Mouse (Mus musculus): ENCODE results near the gene Sept4. TPM values are rescaled to one million over a fixed set of nuclear protein-coding genes. Genes with fewer than 3 reads are reported as not detected.

The Sept4 gene
- 1.0 TPM in 1 of 2 replicates, not detected in the other for total RNA-seq (2015)
- 0.26 and 4.6 TPM in 2 replicates for total RNA-seq (2017)

DNA sequence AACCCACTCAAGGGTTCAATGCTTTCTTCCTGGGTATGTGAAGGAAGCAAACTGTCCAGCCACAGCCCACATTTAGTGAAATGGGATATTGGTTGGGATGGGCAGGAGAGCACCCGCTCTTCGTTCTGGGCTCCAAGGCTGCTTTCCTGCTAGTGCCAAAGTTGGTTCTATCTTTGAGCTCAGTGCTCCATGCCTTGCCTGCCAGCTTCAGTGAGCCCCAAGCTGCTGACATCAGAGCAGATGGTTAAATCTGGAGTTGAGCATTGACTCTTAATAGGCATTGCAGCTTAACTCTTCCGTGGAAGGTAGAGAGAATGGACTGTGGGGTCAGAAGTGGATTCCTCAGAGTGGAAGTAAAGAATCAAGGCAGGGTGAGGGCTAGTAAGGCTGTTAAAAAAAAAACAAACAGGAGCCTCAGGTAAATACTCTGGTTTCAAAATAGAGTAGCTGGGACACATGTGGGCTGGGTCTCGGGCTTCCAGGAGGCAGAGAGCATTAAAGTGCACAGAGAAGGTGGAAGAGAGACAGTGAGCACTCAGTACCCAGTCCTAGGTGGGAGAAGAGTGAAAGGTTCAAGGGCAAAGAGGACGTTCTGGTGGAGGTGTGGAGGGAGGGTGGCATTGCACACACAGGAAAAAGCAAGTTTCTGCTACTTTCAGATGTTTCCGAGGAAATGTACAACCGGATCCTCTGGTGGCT is at the start of gene Sept4:
Gene Sept4 (plus strand): TSS at position 649 of the 699 bp plus-strand sequence.
- ATAC-seq (ENCODE audit: poor library complexity, severe bottlenecking) = no peak

DNA sequence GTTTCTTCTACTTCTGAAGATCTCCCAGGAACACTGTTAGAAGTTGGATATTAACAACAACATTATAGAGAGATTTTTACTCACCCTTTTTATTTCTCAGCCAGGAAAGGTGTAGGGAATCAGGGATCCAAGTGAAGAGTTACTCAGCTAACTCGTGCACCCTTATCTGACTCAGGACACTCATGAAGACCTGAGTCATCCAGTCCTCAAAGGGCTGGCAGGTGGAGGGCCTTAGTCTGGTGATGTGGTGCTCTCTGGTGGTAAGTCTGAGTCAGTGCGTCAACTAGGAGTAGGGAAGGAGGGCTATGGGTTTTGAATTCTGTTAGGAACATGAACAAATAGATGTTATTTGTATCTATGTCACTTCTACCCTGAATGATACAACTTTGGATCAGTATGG is 49.4 kb upstream of the Sept4 start:
- ATAC-seq (ENCODE audit: poor library complexity, severe bottlenecking) = peak; percentile 92

DNA sequence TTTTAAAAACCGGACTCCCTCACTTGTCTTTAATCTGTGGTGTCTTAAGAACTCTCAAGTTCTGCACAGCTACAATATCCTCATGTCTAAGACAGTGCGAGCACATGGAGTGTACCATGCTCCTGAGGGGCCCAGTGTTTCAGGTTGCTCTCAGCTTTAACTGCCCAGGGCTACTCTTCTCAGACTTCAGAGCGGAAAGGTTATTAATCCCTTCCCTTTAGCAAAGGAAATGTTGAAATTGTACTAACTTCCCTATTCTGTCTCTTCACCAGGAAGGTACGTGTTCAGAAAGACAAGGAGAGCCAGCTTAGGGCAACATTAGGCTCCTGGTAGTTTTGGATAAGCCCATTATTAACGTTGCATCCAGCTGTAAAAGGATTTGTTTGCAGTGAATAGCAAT is 45.2 kb upstream of the Sept4 start:
- ATAC-seq (ENCODE audit: poor library complexity, severe bottlenecking) = peak; percentile 59

DNA sequence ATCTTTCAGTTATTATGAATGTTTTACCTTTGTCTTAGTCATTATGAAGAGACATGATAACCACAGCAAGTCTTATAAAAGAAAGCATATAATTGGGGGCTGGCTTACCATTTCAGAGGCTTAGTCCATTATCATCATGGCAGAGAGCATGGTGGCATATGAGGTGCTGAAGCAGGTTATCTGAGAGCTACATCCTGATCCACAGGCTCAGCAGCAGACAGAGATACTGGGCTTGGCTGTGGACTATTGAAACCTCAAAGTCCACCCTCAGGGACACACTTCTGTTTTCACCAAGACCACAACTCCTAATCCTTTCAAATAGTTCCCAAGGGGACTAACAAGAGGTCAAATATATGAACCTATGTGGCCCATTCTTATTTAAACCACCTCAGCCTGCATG is 44.7 kb upstream of the Sept4 start:
- no peak for ATAC-seq (ENCODE audit: poor library complexity, severe bottlenecking)

DNA sequence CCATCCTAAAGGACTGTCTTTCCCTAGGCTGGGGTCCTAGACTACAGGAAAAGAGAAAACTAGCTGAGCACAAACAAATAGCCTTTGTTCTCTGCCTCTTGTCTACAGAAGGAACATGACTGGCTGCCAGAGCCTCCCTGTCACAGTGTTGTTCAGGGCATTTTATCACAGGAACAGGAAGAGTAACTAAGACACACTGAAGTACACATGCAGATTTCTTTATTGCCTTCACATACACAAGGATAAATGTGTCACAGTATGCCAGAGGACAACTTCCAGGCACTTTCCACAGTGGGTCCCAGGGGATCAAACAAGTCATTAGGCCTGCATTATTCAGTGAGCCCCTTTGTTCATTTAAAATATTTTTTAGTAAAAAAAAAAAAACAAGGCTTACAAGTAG is 43.9 kb upstream of the Sept4 start:
- ATAC-seq (ENCODE audit: poor library complexity, severe bottlenecking) = no peak

DNA sequence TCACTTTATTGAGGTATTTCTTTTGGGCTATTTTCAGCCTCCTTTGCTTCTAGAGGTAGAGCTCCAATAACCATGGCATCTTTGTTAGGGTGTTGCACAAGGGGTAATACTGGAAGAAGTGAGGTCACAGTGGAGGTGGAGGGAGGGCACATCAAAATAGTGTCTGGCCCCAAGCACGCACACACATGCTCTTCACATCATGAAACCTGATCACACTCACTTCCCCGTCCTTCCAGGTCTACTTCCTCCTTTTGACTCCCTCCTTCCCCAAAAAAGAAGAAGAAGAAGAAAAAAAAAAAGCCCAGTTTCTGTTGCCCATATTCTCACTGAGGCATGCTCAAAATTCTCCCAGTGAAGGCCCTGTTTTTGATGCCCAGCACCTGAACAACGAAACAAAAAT is 41.3 kb upstream of the Sept4 start:
- peak; percentile 89 for ATAC-seq (ENCODE audit: poor library complexity, severe bottlenecking)

DNA sequence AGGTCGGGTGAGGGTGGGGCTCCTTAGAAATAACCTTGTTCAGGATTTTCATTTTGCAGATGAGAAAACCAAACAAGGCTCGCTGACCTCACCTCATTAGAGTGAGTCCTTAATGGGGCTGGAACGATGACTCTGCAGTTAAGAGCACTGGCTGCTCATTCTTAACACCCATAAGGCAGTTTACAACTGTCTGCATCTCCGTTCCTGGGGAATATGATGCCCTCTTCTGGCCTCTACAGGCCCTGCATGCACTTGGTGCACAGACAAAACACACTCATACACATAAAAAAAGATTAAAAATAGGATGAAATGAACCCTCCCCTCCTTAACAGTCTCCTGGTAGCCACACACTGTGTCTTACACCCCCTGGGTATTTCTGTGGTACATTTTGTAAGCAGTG is 40.7 kb upstream of the Sept4 start:
- ATAC-seq (ENCODE audit: poor library complexity, severe bottlenecking) = peak; percentile 57

DNA sequence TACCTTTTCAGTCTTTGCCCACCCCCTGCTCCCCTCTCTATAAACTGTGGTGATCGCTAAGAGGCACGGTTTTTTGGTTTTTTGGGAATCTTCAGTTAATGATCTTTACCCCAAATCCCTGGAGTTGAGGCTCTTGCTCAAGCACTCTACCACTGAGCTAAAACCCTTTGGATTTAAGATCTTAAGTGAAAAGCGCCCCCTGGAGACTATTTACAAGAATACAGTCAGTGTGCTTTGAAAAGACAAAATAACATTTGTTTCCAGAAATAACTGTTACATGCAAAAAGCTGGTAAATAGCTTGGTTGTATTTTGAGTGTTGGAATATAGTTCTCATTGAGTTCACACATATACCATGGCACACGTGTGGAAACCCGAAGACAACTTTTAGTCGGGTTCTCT is 37.0 kb upstream of the Sept4 start:
- ATAC-seq (ENCODE audit: poor library complexity, severe bottlenecking) = no peak

DNA sequence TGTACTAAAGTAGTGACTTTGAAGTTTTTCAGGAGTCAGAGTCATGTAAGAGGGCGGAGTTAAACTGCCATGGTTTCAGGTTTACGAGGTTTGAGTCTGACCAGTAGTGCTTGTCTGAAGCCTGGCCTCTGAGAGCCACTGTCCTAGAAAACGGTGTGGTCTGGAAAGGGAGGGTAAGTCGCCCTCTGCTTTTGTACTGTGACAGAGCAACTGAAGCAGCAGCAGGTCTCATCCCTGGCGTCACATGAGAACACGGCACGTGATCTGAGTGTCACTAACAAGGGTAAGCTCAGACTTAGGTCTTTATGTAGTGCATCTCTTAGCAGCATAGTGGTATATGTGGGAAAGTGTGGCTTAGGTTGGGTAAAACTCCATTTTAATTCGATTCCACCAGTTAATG is 26.4 kb upstream of the Sept4 start:
- no peak for ATAC-seq (ENCODE audit: poor library complexity, severe bottlenecking)

DNA sequence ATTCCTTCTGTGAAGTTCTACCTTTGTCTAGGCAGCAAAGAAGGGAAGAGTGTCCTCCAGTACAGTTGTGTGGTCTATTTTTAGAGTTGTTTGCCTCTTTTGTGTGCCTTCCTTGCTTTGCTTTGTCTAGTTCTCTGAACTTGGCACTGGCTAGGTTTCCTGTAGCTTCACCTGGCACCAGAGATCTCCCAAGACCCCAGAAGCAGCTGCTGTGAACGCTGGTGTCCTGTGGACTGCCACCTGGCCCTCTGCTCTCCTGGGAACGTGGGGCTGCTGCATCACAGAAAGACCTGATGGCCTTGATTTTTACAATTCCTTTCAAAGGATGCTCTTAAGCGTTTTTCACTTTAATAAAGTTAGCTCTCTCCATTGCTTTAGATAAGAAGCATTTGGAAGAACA is 25.8 kb upstream of the Sept4 start:
- no peak for ATAC-seq (ENCODE audit: poor library complexity, severe bottlenecking)

DNA sequence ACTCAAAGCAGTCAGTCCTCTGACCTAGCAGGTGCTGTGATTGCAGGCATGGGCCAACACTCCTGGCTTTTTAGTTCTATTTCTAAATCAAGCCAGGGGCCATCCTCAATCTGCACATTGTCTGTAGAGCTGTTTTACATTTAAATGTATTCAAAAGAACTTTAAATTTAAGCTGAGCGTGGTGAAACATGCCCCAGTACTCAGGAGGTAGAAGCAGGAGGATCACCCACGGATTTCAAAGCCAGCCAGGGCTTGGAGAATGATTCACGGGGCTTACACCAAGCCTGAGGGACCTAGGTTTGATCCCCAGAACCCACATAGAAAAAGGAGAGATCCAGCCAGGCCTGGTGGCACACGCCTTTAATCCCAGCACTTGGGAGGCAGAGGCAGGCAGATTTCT is 15.4 kb upstream of the Sept4 start:
- ATAC-seq (ENCODE audit: poor library complexity, severe bottlenecking) = no peak

DNA sequence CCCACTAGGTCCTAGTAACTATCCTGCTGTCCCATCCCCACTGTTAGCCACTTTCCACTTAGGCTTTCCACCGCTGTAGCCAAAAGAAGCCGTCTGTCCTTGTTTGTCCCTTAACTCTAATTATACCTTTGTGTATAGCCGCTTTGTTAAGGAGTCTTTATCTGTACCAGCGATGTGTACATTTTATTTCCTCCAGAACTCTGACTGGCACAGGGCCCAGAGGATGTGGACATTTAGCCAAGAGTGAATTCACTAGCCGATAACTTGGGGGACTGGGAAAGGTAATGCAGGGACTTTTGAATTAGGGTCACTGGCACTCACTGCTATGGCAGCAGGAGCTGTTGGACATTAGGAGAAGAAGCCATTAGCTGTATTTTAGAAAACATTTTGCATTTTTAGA is 14.3 kb upstream of the Sept4 start:
- ATAC-seq (ENCODE audit: poor library complexity, severe bottlenecking) = no peak

DNA sequence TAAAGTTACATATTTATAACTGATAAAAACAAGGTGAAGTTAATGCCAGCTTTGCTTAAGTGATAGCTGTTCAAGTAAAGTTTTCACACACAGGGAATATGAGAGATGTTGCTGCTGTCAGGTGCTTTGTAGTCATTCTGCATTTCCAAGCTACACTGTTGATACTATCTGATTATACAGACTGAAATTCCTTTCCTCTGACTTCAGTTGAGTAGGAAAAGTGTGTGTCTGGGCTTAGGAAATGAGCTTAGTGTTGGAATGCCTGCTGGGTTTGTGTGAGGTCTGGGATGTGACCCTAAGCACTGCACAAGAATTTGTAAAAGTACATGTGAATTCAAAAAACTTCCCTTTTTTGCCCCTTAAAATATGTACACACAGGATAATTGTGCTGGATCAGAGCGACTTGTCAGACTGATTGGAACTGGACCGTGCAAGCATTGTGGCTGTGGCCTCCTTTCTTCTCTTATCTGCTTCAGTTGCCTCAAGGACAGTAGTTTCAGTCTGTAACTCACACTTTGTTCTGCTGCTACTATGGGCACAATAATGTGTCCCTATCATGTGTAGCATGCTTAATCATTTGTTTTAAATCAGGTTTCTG is 13.5 kb upstream of the Sept4 start:
- no peak for ATAC-seq (ENCODE audit: poor library complexity, severe bottlenecking)

DNA sequence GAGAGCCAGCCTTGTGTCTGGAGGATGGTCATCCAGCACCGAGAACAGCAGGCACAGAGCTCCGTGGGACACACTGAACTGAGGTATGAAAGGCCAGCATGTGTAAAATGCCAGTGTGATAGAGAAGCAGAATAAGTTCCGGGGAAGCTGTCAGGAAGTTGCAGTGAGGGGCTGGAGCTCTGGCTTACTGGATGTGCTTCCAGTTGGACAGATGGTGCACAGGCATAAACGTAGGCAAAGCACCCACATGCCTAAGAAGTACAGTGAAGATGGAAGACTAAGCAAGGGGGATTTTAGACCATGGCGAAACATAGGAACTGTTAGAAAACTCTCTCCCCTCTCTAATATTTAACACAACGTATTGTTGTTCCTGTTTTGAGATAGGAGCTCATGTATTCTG is 7.5 kb upstream of the Sept4 start:
- no peak for ATAC-seq (ENCODE audit: poor library complexity, severe bottlenecking)

DNA sequence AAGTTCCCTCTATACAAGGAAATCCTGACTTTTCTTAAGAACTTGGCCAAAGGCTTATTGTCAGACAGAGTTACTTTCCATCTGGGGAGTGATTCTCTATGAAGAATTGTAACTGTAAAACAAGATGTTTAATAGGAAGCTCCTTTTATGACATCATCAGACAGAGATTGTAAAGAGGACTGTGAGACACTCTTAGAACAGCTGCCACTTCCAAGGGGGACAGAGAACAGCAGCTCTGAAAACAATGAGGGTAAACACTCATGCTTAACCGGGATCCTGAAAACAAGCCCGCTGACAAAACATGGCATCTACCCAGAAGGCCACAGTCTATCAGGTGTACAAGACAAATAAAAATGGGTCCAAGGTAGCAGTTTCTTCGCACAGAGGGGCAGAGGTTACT is 2.2 kb upstream of the Sept4 start, which contains the start of gene Gm11492:
Gene Gm11492 (plus strand): TSS at position 153 of the 400 bp plus-strand sequence.
- no peak for ATAC-seq (ENCODE audit: poor library complexity, severe bottlenecking)

DNA sequence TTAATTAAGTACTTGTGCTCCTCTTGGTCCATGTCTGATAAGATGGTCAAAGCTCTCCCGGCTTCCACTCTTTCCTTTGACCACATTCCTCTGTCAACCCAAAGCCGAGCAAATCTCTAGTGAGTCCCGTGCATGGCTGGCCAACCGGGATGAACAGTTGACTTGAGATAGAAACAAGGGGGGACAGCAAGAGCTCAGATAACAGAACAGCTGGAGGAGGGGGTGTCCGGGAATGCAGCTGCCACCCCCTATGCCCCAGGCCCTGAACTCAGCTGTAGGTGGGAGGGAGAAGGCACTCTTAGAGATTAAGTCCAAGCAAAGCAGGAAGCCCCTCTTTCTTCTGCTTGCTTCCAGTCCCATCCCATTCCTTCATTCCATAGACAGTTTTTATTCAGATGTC is 2.0 kb downstream of the Sept4 start:
- no peak for ATAC-seq (ENCODE audit: poor library complexity, severe bottlenecking)

DNA sequence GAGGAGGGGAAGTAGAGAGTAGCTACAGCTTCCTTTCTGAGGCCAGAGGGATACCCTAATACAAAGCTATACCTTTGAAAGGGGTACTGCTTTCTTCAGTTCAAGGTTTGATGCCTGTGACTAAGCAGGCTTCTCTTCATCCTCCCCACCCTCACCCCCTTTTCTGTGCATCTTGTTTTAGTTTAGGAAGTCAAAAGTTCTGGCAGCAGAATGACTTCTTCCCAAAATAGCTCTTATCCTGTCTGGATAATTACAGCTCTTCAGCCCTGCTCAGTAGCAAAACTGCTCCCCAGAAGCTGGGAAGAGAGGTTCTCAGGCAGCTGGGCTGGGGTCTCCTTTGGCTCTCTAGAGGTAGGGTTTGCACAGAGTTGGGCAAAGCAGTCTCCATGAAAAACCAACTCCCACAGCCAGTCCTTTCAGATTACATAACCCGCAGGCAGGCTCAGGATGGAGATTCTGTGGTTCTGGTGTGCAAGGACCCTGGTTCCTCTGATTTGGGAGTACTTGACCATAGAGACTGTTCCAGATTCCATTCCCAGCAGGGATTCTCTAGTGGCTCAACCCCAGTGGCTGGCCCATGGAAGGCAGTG is 2.8 kb downstream of the Sept4 start:
- no peak for ATAC-seq (ENCODE audit: poor library complexity, severe bottlenecking)

DNA sequence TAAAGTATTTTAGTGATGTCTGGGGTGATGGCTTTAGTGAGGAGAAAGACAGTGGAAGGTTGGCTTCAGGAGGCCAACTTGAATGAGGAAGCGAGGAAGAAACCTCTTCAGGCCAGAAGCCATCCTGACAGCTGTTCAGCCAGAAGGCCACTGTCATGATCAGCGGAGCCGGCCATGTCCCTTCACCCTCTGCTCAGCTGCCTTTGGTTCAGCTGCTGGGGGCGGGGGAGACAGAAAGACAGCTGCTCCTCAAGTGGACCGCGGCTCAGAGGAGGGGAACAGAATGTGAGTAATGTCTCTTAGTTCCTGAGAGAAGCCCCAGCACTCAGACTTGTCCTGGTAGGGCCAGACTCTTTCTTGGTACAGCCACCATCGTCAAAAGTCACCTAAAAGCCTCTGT is 5.0 kb downstream of the Sept4 start:
- no peak for ATAC-seq (ENCODE audit: poor library complexity, severe bottlenecking)

DNA sequence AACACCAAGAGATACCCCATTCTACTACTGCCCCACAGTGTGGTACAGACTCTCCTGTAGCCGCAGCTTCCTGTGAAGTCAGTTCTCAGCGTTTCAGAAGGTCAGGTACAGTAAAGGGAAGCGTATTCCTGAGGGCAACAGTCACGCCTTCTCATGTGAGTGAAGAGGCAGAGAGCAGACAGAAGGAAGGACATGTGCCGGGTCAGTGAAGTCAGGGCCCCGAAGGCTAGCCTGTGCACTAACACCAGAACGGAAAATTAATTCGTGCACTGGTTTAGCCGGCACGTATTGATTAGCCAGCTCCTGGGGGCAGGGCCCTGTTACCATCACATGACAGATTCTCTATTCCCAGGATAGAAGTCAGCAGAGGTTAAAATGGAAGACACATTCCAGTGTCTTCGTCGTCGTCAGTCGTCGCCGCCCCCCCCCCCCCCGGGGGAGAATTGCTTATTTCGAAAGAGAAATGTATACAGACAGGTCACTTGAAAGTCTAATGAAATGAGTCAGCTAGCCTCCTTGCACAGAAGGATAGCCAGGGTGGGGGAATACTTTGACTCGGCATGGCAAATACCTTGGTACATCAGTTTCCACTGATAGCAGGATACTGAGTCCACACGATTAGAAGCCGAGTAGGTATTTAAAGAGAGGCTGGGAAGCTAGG is 5.9 kb downstream of the Sept4 start:
- ATAC-seq (ENCODE audit: poor library complexity, severe bottlenecking) = no peak

DNA sequence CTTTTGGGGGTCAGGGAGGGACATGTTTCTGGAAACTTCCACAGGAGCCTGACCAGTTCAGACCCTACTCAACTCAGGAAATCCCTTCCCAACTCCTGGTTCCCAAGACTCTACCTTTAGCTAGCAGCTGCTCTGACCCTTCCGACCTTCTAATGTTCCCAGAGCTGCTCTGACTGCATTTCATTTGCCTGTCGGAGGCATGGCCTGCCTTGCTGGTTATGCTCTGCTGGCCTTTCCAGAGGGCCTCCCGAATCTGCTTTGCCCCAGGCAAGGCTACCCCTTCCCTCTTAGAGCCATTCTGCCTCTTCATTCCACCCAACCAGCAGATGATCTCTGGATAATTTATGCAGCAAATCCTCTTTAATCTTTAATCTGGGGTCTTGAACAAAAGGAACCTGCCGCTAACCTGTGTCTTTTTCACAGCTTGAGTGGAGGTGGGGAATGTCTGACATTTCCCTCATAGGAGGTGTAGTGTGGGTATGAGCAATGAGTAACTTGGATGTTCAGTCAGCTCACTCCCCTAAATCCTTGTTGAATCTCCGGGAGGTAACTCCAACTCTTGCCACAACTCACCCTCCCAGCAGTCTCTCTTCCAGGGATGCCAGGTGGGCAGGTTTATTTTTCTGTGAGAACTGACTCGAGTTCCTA is 9.0 kb downstream of the Sept4 start:
- ATAC-seq (ENCODE audit: poor library complexity, severe bottlenecking) = no peak

DNA sequence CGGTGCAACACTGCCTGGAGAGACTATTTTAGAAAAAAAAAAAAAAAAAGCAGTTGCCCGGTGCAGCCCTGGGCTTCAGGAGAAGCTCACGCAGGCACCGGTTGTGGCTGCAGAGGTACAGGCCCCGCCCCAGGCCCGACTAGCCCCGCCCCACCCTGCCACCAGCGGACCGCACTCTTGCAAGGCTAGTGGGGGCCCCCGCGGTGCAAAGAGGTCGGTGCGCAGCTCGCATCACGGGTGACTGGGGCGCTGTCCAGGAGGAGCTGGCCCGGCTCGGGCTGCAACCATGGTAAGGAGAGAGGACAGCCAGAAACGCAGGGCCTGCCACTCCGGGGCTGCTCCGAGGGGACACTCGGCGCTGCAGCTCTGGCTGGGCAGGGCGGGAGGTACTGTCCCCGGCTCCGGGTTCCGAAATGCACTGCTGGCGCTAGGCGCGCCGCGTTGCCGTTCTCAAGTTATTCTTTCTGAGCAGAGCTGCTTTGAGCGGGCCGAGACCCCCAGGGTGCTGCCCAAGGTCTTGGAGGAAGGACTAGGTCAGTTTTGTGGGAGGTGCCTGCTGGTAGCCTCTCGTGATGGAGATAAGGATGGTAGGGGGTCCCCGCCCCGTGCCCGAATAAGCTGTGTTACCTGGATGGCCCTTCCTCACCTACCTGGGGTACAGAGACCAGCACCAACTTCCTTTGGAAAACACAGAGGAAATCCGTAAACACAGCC is 9.7 kb downstream of the Sept4 start:
- peak; percentile 85 for ATAC-seq (ENCODE audit: poor library complexity, severe bottlenecking)
